ENCODE assay signal across 10 mouse cellular contexts in the genomic region with DNA sequence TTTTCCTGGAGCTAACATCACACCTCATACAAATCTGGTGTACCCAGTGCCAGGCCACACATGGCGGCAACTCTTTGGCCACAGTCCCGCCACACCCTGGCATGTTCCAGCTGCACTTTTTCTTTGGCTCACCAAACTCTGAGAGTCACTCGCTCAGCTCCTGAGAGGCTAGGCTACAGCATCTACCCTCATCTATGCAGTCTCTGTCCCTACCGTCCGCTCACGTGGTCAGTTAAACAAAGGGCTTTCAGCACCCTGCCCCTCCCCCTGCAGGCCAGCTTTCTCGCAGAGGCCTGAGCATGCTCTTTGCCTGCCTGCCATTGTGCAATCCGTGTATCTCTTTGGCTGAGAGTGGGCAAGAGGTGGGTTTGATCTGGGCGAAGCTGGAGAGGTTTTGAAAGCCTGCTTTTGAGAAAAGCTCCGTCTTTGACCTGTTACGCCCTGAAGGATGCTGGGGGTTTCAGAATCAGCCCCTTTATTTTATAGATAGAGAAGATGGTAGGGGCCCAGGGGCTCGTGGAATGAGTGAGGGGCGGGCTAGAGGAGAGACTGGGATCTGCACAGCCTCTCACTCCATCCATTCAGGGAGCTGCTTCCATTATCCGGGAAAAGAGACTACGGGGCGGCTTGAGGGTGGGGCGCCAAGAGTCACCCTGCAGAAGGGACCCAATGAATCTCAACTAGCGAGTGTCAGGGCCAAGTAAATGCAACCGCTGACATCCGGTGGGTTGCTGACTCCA.
A peak's percentile ranks its signal among the peaks of the same experiment; 100 is the strongest.
DNase-seq lines count a peak whose midpoint lies in the region; ATAC-seq and TF ChIP-seq lines count a peak whose summit lies in the region.
"Had no signal": no experiment of that assay in that cellular context is flagged by ENCODE, and none has a peak within 500 bp of the region (broad histone marks: within the 10 kb centered on the region; RNA-seq: fewer than 3 reads in every experiment).

No protein-coding gene starts in this region.

- no peak overlapping the region for H3K4me2 ChIP-seq in intestine, embryonic 14.5 days (ENCODE audit: low read length)
- H3K4me2 ChIP-seq in intestine, postnatal 0 days (replicated peaks; ENCODE audit: low read depth): no peak overlapping the region

- H3K36me3 ChIP-seq in intestine, embryonic 14.5 days (ENCODE audit: control insufficient read depth, insufficient read depth, low read length): no peaks in the 10 kb centered on the region
- H3K36me3 ChIP-seq in intestine, postnatal 0 days (ENCODE audit: control insufficient read depth, insufficient read depth): no peaks in the 10 kb centered on the region

- TF ChIP-seq CTCF in intestine, postnatal 0 days (IDR thresholded peaks at IDR 0.05; ENCODE audit: low read depth): no peak

- DNase-seq in intestine, embryonic 14.5 days (ENCODE audit: low spot score): peak; percentile 57
- DNase-seq in embryo, embryonic 9.5 days (ENCODE audit: extremely low spot score): peak; percentile 80
- peak; percentile 78 for DNase-seq in left cerebral cortex, postnatal 4 days
- peak; percentile 75 for DNase-seq in neural tube, embryonic 10.5 days (ENCODE audit: extremely low spot score, low spot score)
- no peak for DNase-seq in heart, postnatal 36 days
- no peak for DNase-seq in adrenal gland, adult 8-10 months
- no peak for DNase-seq in B cell, adult 2 months

- 0 out of 2 replicates have a peak, but pooled peaks cover 3% of the 10 kb centered on the region for H3K4me1 ChIP-seq in intestine, embryonic 14.5 days (replicated peaks; ENCODE audit: control insufficient read depth, insufficient read depth, low read length)
- no peaks in the 10 kb centered on the region for H3K4me1 ChIP-seq in intestine, postnatal 0 days (replicated peaks; ENCODE audit: control insufficient read depth, insufficient read depth, low read length)

- H3K27me3 ChIP-seq in intestine, embryonic 14.5 days (replicated peaks; ENCODE audit: control insufficient read depth, insufficient read depth, low read length): no peaks in the 10 kb centered on the region
- no peaks in the 10 kb centered on the region for H3K27me3 ChIP-seq in intestine, postnatal 0 days (replicated peaks; ENCODE audit: control insufficient read depth, insufficient read depth, low read length)
- H3K27me3 ChIP-seq: CH12.LX had no signal

- no peaks in the 10 kb centered on the region for H3K9me3 ChIP-seq in intestine, embryonic 14.5 days (ENCODE audit: control insufficient read depth, low read length)
- no peaks in the 10 kb centered on the region for H3K9me3 ChIP-seq in intestine, postnatal 0 days (ENCODE audit: control insufficient read depth)

- H3K9ac ChIP-seq in intestine, embryonic 14.5 days (ENCODE audit: low read length): no peak overlapping the region
- no peak overlapping the region for H3K9ac ChIP-seq in intestine, postnatal 0 days (ENCODE audit: low read depth, low read length)

- H3K4me3 ChIP-seq in intestine, embryonic 14.5 days (ENCODE audit: low read depth, low read length): no peak overlapping the region
- no peak overlapping the region for H3K4me3 ChIP-seq in intestine, postnatal 0 days (ENCODE audit: low read depth, low read length)
- H3K4me3 ChIP-seq: myocyte had no signal

- H3K27ac ChIP-seq in intestine, embryonic 14.5 days (ENCODE audit: low read depth): no peak overlapping the region
- no peak overlapping the region for H3K27ac ChIP-seq in intestine, postnatal 0 days (ENCODE audit: low read depth, low read length)

- 48% methylated on average over 20 of the region's 20 CpGs for WGBS in intestine, embryonic 14.5 days
- WGBS in intestine, postnatal 0 days: 53% methylated on average over 20 of the region's 20 CpGs

- no peak for ATAC-seq in intestine, embryonic 14.5 days (replicated peaks; ENCODE audit: low FRiP score, low TSS enrichment, low read depth)
- ATAC-seq in intestine, postnatal 0 days: no peak

- intact Hi-C loops in left cerebral cortex, postnatal 4 days (cut with DNase I): no loop called here
- intact Hi-C loops in heart, postnatal 36 days (cut with DNase I): no loop called here

Comparison
In these comparisons a context has a peak if more than half of its experiments do, and no peak if none do; other contexts are left out.
1. DNase-seq: peak in intestine, embryonic 14.5 days (single experiment), embryo, embryonic 9.5 days (single experiment), left cerebral cortex, postnatal 4 days (single experiment) and neural tube, embryonic 10.5 days (single experiment); none in heart, postnatal 36 days (0 of 2), adrenal gland, adult 8-10 months (single experiment) and B cell, adult 2 months (0 of 2).